Mouse (Mus musculus): ENCODE data around the gene Slc9a9.

Gene Slc9a9

DNA sequence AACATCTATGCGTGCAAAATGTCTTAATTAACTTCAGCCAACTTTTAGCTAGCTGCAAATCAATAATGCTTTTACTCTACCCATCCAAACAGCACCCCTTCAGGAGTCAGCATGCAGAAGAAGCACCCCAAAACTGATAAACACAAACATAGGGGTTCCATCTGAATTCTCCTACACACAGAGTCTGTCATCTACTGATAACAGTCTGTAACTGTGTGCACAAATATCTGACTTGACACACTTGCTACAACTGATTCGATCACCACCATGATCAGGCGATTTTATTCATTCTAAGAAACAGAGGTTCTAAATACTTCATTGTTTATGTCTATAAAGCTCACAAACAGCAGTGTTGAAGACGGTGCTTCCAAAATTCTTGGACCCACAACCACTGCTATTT, 171.3 kb downstream of the Slc9a9 start:
- no peak for DNase-seq

DNA sequence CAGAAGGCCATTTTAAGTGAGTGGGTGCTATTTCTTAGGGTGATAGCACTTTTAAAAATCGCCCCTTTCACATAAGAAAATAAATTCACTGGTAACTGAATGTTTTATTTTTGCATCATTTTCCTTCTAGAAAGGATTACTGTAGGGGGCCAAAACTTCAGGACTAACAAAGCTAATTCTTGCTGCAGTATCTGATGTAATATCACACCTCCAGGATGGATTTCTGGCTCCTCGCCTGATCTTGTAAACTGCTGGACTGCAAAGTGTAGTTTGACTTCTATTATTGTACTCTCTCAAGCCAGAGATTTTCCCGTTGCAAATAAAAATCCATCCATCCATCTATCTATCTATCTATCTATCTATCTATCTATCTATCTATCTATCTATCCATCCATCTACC, 174.5 kb downstream of the Slc9a9 start:
- DNase-seq: no peak

GRCm38 (mm10) chr9:94847624-94848023, 177.9 kb downstream of the Slc9a9 start:
- no peak for DNase-seq

DNA sequence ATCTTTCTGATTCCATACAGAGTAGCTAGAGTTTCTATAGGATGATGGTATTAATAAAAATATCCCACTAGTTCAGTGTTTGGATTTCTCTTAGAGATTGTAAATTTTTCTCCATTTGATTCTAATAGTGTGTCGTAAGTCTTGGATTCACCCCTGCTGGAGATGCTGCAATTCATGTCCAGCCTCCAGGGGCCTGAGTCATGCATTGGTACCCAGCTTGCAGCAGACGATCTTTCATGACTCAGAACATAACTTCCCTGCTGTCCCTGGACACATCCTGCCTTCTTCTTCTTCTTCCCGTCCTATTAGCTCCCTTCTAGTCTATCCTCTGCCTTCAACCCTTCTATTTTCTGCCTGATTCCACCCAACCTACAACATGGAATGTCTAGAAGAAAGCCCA, 181.8 kb downstream of the Slc9a9 start:
- no peak for DNase-seq

- DNase-seq: no peak
Observed at GRCm38 (mm10) chr9:94856093-94856492, 186.4 kb downstream of the Slc9a9 start.

GRCm38 (mm10) chr9:94868557-94868956, 198.8 kb downstream of the Slc9a9 start:
- no peak for DNase-seq

DNA sequence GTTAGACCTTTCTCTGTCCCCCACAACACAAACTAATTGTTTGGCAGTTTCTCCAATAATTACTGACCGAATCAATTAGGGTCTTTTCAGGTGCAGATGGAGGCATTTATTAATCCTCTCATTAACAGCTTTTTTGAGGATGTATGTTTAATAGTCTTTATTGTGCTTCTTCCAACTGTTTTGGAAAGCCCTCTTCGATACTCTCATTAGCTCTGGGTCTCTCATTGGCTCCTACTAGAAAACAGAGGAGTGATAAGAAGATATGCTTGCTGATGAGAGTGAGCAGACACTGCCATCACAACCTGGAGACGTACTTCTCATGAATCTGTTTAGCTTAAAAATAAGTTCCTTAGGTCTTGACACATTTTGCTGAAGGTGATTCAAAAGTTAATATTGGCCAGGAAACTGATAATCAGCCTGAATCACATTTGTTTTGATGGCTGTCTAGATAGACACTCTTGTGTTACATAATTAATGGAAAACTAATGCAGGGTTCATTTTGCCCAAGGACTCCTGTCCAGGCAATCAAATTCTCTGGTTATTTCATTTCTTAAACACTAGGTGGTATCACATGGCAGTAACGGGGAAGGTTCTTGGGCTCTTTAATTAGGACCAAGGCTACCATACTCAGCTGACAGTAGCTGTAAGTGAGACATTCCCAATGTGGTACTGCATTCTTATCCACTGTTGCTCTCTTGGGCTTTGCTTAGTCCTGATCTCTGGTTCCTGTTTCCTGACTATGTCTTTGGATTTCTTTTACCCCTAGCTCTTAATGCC, 199.5 kb downstream of the Slc9a9 start:
- no peak for DNase-seq

DNA sequence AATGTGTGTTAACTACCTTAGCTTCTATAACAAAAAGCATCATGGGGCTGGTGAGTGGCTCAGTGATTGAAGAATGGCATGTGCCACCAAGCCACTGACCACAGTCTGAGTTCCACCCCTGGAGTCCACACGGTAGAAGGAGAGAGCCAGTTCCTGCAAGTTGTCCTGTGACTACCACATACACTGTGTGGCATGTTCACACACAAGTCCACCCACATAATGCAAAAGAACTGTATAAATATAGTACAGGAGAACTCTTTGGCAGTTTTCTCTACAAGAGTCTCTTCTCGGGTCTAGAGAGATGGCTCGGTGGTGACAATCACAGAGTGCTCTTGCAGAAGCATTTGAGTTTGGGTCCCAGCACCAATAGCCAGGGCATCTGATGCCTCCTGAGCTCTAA, 212.8 kb downstream of the Slc9a9 start:
- DNase-seq: no peak

- DNase-seq: no peak
Observed at GRCm38 (mm10) chr9:94883435-94883834, 213.7 kb downstream of the Slc9a9 start.

DNA sequence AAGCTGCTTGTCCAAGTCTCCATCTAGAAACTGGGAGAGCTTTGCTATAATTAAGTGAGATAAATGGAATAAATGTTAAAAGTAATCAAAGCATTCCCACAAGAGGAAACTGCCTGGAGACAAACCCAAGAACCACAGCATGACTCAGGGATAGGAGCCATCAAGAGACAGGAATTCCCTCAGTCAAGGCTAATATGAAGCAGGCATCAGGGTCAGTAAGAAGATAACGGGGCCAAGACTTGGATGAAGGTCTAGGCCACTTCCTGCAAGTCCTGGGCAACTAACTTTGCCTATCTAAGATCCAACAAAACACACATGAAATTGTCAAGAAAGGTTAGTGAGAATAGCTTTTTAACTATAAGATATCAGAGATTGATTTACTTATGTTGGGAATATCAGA, 215.4 kb downstream of the Slc9a9 start:
- DNase-seq: no peak

GRCm38 (mm10) chr9:94889647-94890046, 219.9 kb downstream of the Slc9a9 start:
- DNase-seq: no peak

- DNase-seq: no peak
Observed at GRCm38 (mm10) chr9:94895882-94896281, 226.2 kb downstream of the Slc9a9 start.

DNA sequence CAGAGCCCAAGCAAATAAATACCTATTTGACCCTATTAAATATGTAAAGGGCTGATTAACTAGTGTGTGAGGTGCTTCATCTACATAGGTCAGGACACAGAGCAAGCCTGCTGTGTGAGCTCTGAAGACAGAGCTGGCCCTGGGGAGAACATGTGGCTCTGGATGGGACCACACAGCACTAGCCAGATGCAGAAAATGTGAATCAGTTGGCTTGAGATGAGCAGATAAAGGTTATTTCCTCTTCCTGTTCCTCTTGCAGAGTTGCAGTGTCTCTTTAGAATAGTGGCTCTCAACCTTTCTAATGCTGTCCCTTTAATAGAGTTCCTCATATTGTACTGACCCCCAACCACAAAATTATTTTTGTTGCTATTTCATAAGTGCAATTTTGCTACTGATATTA, 234.5 kb downstream of the Slc9a9 start:
- no peak for DNase-seq

DNA sequence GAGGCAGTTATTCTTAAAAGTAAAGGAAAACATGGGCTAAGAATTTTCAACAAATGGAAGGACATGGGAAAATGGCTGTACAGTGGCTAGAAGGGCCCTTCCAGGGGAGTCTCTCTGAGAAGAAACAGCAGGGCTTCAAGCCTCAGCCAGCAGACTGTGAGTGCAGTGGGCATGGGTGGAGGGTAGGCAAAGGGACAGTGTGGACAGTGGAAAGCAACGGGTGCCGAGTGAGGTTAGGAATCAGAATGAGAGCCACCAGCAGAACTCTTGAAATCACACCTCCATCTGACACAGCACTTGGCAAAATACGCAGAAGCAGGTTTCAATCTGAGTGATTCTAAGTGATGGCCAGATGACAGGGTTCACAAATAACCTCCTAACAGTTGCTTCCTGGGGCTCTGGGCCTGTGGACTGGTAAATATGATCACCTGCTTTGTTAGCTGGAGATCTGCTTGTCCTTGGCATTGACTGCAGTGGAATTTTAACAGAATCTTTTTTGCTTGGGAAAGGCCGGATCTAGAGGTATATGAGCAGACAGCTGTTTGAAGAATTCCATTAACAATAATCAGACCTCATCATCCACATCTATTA, 237.4 kb downstream of the Slc9a9 start:
- peak; percentile 46 for DNase-seq

DNA sequence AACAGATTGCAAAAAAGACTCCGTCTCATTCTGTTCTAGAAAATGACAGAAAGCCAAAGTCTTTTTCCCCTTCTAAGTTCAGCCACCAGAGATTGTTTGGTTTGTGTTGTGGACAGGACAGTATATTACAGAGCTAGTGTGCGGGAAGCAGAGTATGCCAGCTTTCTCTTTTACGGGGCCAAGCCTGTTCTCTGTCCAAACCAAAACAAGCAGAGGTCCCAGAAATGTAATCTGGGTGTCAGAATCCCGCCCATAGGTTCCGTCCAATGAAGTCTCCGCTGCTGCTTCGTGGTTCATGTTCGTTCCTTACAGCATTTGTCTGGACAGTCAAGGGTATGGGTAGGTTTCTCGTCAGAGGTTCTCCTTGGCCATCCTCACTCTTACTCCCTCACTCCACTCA, 242.4 kb downstream of the Slc9a9 start:
- no peak for DNase-seq

DNA sequence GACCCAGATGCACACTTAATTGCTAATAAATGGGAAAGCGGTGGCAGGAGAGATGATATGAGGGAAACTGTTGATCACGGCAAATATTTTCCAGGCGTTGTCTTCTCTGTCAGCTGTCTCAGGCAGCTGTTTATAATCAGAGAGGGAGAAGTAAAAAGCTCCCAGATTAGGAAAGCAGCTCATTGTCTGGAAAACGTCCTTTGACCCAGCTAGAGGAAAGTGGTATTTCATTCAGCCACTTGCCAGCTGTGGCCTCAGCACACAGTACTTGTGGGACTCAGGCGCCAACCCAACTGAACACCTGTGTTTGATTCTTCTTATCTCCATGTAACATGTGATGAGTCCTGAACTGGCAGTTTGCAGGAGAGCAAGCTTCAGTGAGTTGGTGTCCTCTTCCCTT, 252.4 kb downstream of the Slc9a9 start:
- no peak for DNase-seq

- DNase-seq: no peak
Observed at GRCm38 (mm10) chr9:94925845-94926244, 256.1 kb downstream of the Slc9a9 start.

DNA sequence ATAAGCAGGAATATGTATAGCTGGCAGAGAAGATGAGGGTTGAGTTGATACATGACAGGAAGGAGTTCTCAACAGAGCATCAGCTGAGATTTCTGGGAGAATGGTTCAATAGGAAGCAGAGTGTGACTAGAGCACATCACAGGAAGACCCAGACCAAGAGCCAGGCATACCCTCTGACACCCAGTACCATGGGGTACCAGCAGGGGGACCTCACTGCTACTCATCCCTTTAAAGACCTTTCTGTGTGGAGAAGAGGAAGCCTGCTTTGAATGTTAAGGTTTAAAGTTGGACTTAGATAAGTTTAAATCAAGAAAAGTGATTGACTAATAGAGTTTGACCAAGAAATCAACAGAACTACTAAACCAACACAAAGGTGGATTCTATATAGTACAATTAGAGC, 257.4 kb downstream of the Slc9a9 start:
- DNase-seq: no peak

DNA sequence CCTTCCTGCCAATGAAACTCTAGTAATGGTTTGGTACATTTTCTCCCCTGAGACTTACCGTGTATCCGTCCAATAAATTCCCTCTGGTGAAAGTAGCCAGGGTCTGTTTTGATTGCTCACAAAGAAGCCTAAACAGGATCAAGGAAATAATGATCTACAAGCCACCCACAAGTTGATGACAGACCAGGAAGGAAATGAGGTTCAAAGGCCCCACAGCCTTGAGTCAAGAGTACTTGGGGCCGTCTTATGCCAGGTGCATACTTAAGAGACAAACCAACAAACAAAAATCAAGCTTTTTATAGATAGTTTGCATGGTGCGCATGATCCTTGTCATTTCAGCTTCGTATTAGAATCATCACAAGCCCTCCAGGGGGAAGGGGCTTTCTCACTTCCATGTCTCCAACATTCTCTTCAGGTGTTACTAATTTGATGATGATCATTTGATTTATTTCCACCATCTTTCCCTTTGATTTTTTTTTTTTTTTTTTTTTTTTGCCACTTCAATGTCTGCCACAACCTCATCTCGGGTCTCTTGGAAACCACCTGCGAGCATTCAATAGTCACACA, 275.9 kb downstream of the Slc9a9 start:
- DNase-seq: no peak

GRCm38 (mm10) chr9:94947246-94947645, 277.5 kb downstream of the Slc9a9 start:
- no peak for DNase-seq

GRCm38 (mm10) chr9:94950676-94951075, 281.0 kb downstream of the Slc9a9 start:
- DNase-seq: no peak

DNA sequence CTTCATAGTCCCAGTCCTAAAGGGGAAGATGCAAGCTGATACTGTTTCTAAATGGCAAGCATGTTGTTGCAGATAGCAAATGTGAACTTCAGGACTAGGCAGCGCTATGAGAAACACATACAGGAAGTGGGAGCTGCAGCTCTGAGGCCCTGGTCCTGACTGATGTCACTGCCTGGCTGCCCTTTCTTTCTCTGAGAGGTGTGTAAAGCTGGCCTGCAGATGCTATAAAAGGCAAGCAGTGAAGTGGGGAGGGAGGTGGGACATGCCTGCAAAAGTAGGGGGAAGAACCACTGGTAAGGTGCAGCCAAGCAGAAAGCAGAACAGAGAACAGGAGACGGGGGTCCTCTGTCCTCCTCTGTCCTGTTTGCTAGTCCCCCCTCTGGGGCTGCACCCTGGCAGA, 285.9 kb downstream of the Slc9a9 start:
- DNase-seq: no peak

DNA sequence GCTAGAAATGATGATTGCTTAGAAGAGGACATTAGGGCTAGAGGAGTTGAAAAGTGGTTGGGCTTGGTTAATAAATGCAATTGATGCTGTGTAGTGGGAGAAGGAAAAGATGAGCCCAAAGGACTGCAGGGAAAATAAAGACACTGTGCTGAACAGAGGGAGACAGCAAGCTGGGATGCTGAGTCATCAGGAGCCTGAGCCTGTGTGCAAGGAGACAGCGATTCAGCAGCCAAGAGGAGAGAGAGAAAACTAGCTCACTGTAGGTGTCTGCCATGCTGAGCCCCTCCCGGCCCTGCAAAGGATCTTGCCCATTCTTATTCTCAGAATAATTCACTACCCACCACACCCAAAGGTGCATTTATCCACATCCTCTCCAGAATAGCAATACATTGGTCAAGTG, 288.7 kb downstream of the Slc9a9 start:
- no peak for DNase-seq

- DNase-seq: no peak
Observed at GRCm38 (mm10) chr9:94968596-94969120, 298.9 kb downstream of the Slc9a9 start.
